Mouse (Mus musculus): Measurements from ENCODE around the gene Tekt5. TPM values are rescaled to one million over a fixed set of nuclear protein-coding genes. Genes with fewer than 3 reads are reported as not detected.

The Tekt5 gene
- polyA plus RNA-seq, 1 experiment from 2014 or later, result 27.5 TPM

DNA sequence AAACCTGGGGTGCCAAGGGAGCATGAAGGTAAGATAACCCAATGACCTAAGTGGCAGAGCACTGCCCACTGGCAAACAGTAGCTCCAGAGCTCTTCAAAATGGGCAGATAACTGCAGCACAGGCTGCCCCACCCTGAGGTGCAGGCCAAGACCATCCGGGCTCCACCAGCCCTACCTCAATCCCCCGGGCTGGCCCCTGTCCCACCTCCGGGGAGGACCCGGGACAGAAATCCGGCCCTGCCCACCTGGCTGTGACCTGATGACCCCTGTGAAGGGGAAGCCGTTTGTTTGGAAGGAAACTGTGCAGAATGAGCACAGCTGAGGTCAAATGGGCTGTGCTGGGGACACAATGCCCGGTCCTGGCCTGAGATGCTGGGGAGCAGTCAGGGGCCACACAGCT lies 62.6 kb downstream of the Tekt5 start:
- WGBS, result 52% methylated on average over 7 of the region's 7 CpGs
- no peaks in the 10 kb centered on the region for H3K27me3 ChIP-seq (replicated peaks; ENCODE audit: control insufficient read depth, insufficient read depth, low read length)
- H3K27ac ChIP-seq (ENCODE audit: low read depth, low read length), result no peak overlapping the region
- no peak for ATAC-seq
- H3K9ac ChIP-seq (ENCODE audit: low read depth, low read length), result no peak overlapping the region
- H3K4me3 ChIP-seq (ENCODE audit: low read length), result no peak overlapping the region
- H3K36me3 ChIP-seq (ENCODE audit: control insufficient read depth, insufficient read depth, low read length), result no peaks in the 10 kb centered on the region
- H3K4me1 ChIP-seq (ENCODE audit: control insufficient read depth, insufficient read depth, low read depth, low read length), result no peaks in the 10 kb centered on the region
- H3K9me3 ChIP-seq (ENCODE audit: control insufficient read depth, low read length), result no peaks in the 10 kb centered on the region
- no peak overlapping the region for H3K4me2 ChIP-seq (ENCODE audit: low read length)

DNA sequence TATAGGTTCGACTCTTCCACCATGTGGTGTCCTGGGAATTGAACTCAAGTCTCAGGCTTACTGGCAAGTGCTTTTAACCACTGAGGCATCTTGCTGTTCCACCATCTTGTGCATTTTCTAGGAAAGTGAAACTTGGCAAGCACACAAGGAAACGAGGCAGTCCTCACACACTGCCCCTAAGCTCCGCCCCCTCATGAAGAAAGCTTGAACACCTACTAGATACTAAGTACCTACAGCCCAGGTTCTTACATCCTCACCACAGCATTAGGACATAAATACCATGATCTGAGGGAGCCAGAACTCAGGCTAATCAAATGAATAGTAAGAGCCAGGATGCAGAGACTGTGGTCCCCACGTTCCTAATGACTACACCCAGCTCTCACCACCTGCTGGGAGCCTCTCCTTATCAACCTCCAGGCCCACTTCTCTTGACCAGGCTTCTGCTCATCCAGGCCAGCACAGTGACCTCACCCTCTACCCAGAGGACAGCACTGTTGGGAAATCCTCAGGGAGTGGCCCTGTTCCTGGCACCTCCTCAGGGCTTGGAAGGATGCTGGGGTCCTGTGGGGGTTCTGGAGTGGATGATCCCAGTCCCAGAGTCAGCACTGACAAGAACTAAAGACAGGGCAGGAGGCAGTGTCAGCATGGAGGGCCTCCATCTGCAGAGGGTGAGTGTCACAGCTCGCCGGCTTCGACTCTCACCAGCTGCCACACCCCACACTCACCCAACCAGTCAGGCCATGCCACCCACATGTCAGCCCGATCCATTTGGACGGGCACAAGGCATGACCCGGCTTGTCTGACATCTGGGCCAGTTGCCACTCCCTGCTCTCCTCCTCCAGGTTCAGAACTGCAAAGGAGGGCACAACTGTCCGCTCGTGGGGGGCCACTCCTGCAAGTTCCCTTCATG lies 64.4 kb downstream of the Tekt5 start:
- no peak overlapping the region for H3K4me2 ChIP-seq (ENCODE audit: low read length)
- no peak overlapping the region for H3K27ac ChIP-seq (ENCODE audit: low read depth, low read length)
- ATAC-seq, result no peak
- no peaks in the 10 kb centered on the region for H3K36me3 ChIP-seq (ENCODE audit: control insufficient read depth, insufficient read depth, low read length)
- H3K27me3 ChIP-seq (replicated peaks; ENCODE audit: control insufficient read depth, insufficient read depth, low read length), result no peaks in the 10 kb centered on the region
- no peak overlapping the region for H3K9ac ChIP-seq (ENCODE audit: low read depth, low read length)
- 83% methylated on average over 12 of the region's 12 CpGs for WGBS
- H3K4me3 ChIP-seq (ENCODE audit: low read length), result no peak overlapping the region
- no peaks in the 10 kb centered on the region for H3K9me3 ChIP-seq (ENCODE audit: control insufficient read depth, low read length)
- H3K4me1 ChIP-seq (ENCODE audit: control insufficient read depth, insufficient read depth, low read depth, low read length), result no peaks in the 10 kb centered on the region

DNA sequence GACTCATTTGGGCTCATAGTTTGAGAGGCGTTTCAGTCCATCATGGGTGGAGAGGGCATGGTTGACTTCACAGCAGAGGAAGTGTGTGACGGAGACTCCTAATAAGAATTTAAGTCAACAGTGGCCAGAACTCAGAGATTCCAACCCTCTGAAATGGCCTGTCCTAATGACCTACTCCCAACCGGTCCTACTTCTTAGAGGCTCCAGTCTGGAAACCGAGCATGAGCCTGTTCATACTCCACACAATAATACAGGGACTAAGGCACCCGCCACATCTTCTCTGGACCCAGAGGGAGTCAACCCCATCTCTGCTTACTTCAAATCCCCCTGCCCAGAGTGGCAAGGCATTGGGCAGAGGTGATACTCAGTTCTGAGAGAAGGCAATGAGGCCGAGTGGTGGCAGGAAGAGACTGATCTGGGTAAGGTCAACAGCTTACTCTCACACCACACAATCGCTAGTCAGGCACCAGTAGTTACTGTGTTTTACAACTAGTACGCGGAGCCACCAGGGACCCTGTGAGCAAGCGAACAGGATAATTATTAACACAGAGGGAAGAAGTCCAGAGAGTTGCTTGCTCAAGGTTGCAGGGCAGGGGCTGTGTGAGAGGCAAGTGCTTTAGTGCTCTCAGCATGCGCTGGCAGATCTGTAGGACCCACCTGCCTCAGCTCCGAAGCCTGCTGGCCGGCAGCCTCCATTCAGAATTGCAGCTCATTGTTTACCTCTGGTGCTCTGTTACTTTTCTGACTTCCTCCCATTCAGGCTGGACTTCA lies 67.5 kb downstream of the Tekt5 start:
- 58% methylated on average over 13 of the region's 13 CpGs for WGBS
- Histone ChIP-seq H3K4me3 (ENCODE audit: low read length) (no peak overlapping the region), H3K36me3 (ENCODE audit: control insufficient read depth, insufficient read depth, low read length) (no peaks in the 10 kb centered on the region), H3K9me3 (ENCODE audit: control insufficient read depth, low read length) (no peaks in the 10 kb centered on the region), H3K4me1 (ENCODE audit: control insufficient read depth, insufficient read depth, low read depth, low read length) (no peaks in the 10 kb centered on the region), H3K27ac (ENCODE audit: low read depth, low read length) (no peak overlapping the region), H3K27me3 (replicated peaks; ENCODE audit: control insufficient read depth, insufficient read depth, low read length) (no peaks in the 10 kb centered on the region), H3K4me2 (ENCODE audit: low read length) (no peak overlapping the region), H3K9ac (ENCODE audit: low read depth, low read length) (no peak overlapping the region)
- no peak; the same call in 1 of the 2 replicates for ATAC-seq

DNA sequence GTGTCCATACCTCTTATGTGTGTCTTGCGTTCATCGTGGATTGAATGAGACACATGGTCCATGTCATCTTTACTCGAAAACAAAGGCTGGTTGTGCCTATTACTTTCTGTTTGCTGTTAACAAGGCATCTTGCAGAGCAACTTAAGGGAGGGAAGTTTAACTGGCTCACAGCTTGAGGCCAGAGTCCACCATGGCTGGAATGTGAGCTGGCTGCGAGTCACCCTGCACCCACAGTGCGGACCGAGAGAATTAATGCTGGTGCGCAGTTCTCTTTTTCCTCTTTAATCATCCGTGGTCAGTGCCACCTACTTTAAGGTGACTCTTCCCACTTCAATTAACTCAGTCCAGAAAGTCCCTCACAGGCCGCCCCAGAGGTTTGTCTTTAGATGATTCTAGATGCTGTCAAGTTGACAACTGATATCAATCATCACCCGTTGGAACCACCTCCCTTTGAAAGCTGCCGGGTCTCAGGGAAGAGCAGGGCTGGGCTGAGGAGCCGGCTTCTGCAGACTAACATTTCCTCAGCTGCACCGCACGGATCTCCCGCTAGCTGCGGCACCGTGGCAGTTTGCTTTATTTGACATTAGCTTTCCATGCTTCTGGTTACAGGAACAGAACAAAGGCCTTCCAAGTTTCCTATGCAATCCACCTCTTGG lies 75.2 kb downstream of the Tekt5 start:
- Histone ChIP-seq H3K36me3 (ENCODE audit: control insufficient read depth, insufficient read depth, low read length) (no peaks in the 10 kb centered on the region), H3K9me3 (ENCODE audit: control insufficient read depth, low read length) (no peaks in the 10 kb centered on the region), H3K4me2 (ENCODE audit: low read length) (no peak overlapping the region), H3K4me3 (ENCODE audit: low read length) (no peak overlapping the region), H3K27me3 (replicated peaks; ENCODE audit: control insufficient read depth, insufficient read depth, low read length) (peaks cover 2% of the 10 kb centered on the region; the same call in 1 of the 2 replicates), H3K27ac (ENCODE audit: low read depth, low read length) (no peak overlapping the region), H3K9ac (ENCODE audit: low read depth, low read length) (no peak overlapping the region), H3K4me1 (ENCODE audit: control insufficient read depth, insufficient read depth, low read depth, low read length) (no peaks in the 10 kb centered on the region)
- no peak for ATAC-seq
- WGBS, result 57% methylated on average over 17 of the region's 17 CpGs

DNA sequence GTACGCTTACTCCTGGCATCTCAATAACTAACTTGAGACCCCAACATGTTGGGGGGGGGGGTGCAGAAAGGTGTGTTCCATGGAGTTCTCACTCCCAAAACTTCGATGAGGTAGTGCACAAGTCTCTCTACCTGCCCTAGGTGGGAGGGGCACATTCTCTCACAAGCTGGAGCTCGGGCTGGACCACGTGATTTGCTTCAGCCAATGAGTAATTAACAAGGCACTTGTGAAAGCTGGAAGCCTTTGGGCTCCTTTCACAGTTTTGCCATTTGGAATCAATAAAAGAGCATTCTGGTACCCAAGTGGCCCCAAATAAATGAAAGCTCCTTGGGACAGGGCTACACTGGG lies 78.1 kb downstream of the Tekt5 start:
- no peaks in the 10 kb centered on the region for H3K36me3 ChIP-seq (ENCODE audit: control insufficient read depth, insufficient read depth, low read length)
- no peak for ATAC-seq
- no peak overlapping the region for H3K4me2 ChIP-seq (ENCODE audit: low read length)
- no peak overlapping the region for H3K4me3 ChIP-seq (ENCODE audit: low read length)
- H3K9me3 ChIP-seq (ENCODE audit: control insufficient read depth, low read length), result no peaks in the 10 kb centered on the region
- H3K4me1 ChIP-seq (ENCODE audit: control insufficient read depth, insufficient read depth, low read depth, low read length), result peaks cover 8% of the 10 kb centered on the region
- peaks cover 8% of the 10 kb centered on the region for H3K27me3 ChIP-seq (replicated peaks; ENCODE audit: control insufficient read depth, insufficient read depth, low read length)
- no peak overlapping the region for H3K27ac ChIP-seq (ENCODE audit: low read depth, low read length)
- no peak overlapping the region for H3K9ac ChIP-seq (ENCODE audit: low read depth, low read length)
- WGBS, result 68% methylated on average over 4 of the region's 4 CpGs

DNA sequence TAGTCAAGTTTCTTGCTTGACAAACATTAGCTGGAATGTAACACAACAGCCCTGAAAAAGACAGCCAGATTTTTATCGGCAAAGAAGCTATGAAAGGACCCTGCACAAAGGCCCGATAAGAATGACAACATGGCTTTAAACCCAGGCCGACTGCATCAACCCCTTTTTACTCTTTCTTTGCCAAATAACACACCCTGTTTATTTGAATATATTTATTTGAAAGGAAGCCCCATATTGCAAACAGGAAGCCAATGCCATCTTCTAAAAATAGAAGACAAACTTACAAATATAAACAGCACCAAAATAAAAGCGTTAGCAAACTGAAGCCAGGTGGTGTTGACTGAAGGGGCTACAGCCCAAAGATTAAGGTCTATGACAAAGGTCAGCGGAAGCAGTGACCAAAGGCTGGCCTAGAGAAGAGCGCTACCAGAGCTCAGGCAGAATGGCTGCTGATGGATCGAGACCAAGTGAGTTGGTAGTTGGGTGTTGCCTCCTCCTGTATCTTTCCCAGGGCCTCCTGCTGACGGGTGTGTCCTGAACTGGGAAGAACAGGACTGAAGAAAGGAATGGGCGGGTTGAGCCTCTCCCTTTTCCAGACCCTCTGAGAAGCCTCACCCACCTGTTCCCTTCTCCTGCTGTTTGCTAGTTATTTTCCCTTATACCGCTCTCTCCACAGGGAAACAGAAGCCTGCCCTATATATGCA lies 78.6 kb downstream of the Tekt5 start:
- Histone ChIP-seq H3K4me1 (ENCODE audit: control insufficient read depth, insufficient read depth, low read depth, low read length) (peaks cover 8% of the 10 kb centered on the region), H3K27me3 (replicated peaks; ENCODE audit: control insufficient read depth, insufficient read depth, low read length) (peaks cover 10% of the 10 kb centered on the region), H3K9ac (ENCODE audit: low read depth, low read length) (no peak overlapping the region), H3K27ac (ENCODE audit: low read depth, low read length) (no peak overlapping the region), H3K4me3 (ENCODE audit: low read length) (no peak overlapping the region), H3K4me2 (ENCODE audit: low read length) (no peak overlapping the region), H3K9me3 (ENCODE audit: control insufficient read depth, low read length) (no peaks in the 10 kb centered on the region), H3K36me3 (ENCODE audit: control insufficient read depth, insufficient read depth, low read length) (no peaks in the 10 kb centered on the region)
- WGBS, result 81% methylated on average over 10 of the region's 10 CpGs
- no peak for ATAC-seq

GRCm38 (mm10) chr16:10313646-10314088 lies 81.6 kb downstream of the Tekt5 start, which contains the start of gene Emp2:
Emp2 (minus strand) TSS chr16:10313968.
- H3K4me3 ChIP-seq (ENCODE audit: low read length), result peak within 1 kb of the TSS; percentile 50
- peak; percentile 63 for ATAC-seq
- no peaks in the 10 kb centered on the region for H3K9me3 ChIP-seq (ENCODE audit: control insufficient read depth, low read length)
- H3K27me3 ChIP-seq (replicated peaks; ENCODE audit: control insufficient read depth, insufficient read depth, low read length), result peaks cover 10% of the 10 kb centered on the region
- H3K9ac ChIP-seq (ENCODE audit: low read depth, low read length), result peak within 1 kb of the TSS; percentile 53
- under 1% methylated on average over 25 of the region's 40 CpGs for WGBS
- H3K36me3 ChIP-seq (ENCODE audit: control insufficient read depth, insufficient read depth, low read length), result no peaks in the 10 kb centered on the region
- H3K4me2 ChIP-seq (ENCODE audit: low read length), result peak within 1 kb of the TSS; percentile 93
- H3K27ac ChIP-seq (ENCODE audit: low read depth, low read length), result no peak within 1 kb of the TSS
- peaks cover 8% of the 10 kb centered on the region for H3K4me1 ChIP-seq (ENCODE audit: control insufficient read depth, insufficient read depth, low read depth, low read length)

- ATAC-seq, result no peak
- peaks cover 10% of the 10 kb centered on the region for H3K27me3 ChIP-seq (replicated peaks; ENCODE audit: control insufficient read depth, insufficient read depth, low read length)
- 5% methylated on average over 15 of the region's 15 CpGs for WGBS
- no peak overlapping the region for H3K27ac ChIP-seq (ENCODE audit: low read depth, low read length)
- H3K4me1 ChIP-seq (ENCODE audit: control insufficient read depth, insufficient read depth, low read depth, low read length), result peaks cover 8% of the 10 kb centered on the region
- H3K9me3 ChIP-seq (ENCODE audit: control insufficient read depth, low read length), result no peaks in the 10 kb centered on the region
- peak overlapping the region; percentile 93 for H3K4me2 ChIP-seq (ENCODE audit: low read length)
- peak overlapping the region; percentile 53 for H3K9ac ChIP-seq (ENCODE audit: low read depth, low read length)
- no peaks in the 10 kb centered on the region for H3K36me3 ChIP-seq (ENCODE audit: control insufficient read depth, insufficient read depth, low read length)
- peak overlapping the region; percentile 50 for H3K4me3 ChIP-seq (ENCODE audit: low read length)
These were observed 82.1 kb downstream of the Tekt5 start for GRCm38 (mm10) chr16:10313226-10313625.

Data from hindbrain, embryonic 16.5 days (tissue).